Mouse (Mus musculus) liver, embryonic 15.5 days (tissue): ENCODE measurements around the gene Atp8a1. TPM values are rescaled to one million over a fixed set of nuclear protein-coding genes. Genes with fewer than 3 reads are reported as not detected.

Experiments used
- ATAC-seq: fragments of 200-750 bp; cut with Nextera tagmentation; 2 replicates; pipeline ENCODE4 v1.8.0; 2017; ENCODE audit warnings: moderate number of reproducible peaks, mild to moderate bottlenecking, moderate library complexity; ENCODE audit not compliant: insufficient read depth
- H3K27ac ChIP-seq: fragments of 300-500 bp; sonication (generic); replicated peaks from 2 replicates; pipeline ENCODE4 v1.5.1; 2015; ENCODE audit warnings: mild to moderate bottlenecking, inconsistent platforms
- H3K27me3 ChIP-seq: fragments of 300-500 bp; sonication (generic); 2 replicates; pipeline ENCODE4 v1.6.1; 2015; ENCODE audit warnings: mild to moderate bottlenecking, inconsistent platforms
- H3K36me3 ChIP-seq: fragments of 300-500 bp; sonication (generic); replicated peaks from 2 replicates; pipeline ENCODE4 v1.6.1; 2015; ENCODE audit warnings: moderate library complexity, mild to moderate bottlenecking, inconsistent platforms
- H3K4me1 ChIP-seq: fragments of 300-500 bp; sonication (generic); replicated peaks from 2 replicates; pipeline ENCODE4 v1.6.1; 2015; ENCODE audit warnings: inconsistent platforms
- H3K4me2 ChIP-seq: fragments of 300-500 bp; sonication (generic); 2 replicates; pipeline ENCODE4 v1.6.1; 2015; ENCODE audit warnings: moderate library complexity, mild to moderate bottlenecking, inconsistent platforms
- H3K4me3 ChIP-seq: fragments of 300-500 bp; sonication (generic); replicated peaks from 2 replicates; pipeline ENCODE4 v1.5.1; 2015; ENCODE audit warnings: mild to moderate bottlenecking, inconsistent platforms
- H3K9ac ChIP-seq: fragments of 300-500 bp; sonication (generic); 2 replicates; pipeline ENCODE4 v1.6.1; 2015; ENCODE audit warnings: moderate library complexity, mild to moderate bottlenecking, inconsistent platforms
- H3K9me3 ChIP-seq: fragments of 300-500 bp; sonication (generic); replicated peaks from 2 replicates; pipeline ENCODE4 v1.6.1; 2016; ENCODE audit warnings: inconsistent platforms
- WGBS: fragments of 180-500 bp; shearing (Covaris S2); methylation state at CpG from one replicate; pipeline ENCODE4 v1.1.7; 2015; ENCODE audit warnings: mixed read lengths; ENCODE audit not compliant: insufficient replicate concordance; 5-methylcytosine and 5-hydroxymethylcytosine counted together
- polyA plus RNA-seq: library from polyadenylated mRNA; unstranded; fragments of >200 nt; fragmentation: Nextera tagmentation; extraction: Ambion mirVana; gene quantifications from 2 replicates; pipeline ENCODE4 v1.2.1, GENCODE M21; 2015

Gene Atp8a1
- polyA plus RNA-seq: 38.8 and 40.5 TPM in 2 replicates

- H3K4me3 ChIP-seq: peak within 1 kb of the TSS; percentile 94
- H3K4me1 ChIP-seq: peaks cover 57% of the 10 kb centered on the region
- no peaks in the 10 kb centered on the region for H3K36me3 ChIP-seq
- no peaks in the 10 kb centered on the region; the same call in 1 of the 2 replicates for H3K27me3 ChIP-seq
- peak; percentile 93 for ATAC-seq
- H3K27ac ChIP-seq: peak within 1 kb of the TSS; percentile 89
- H3K9me3 ChIP-seq: no peaks in the 10 kb centered on the region
- H3K9ac ChIP-seq: peak within 1 kb of the TSS; percentile 91
- H3K4me2 ChIP-seq: peak within 1 kb of the TSS; percentile 97
- under 1% methylated on average over 64 of the region's 64 CpGs for WGBS
Measured at GRCm38 (mm10) chr5:67847253-67848165, at the start of gene Atp8a1. Gene Atp8a1 (minus strand): TSS chr5:67847434.

- Histone ChIP-seq H3K9ac (no peak overlapping the region), H3K4me2 (no peak overlapping the region), H3K36me3 (no peaks in the 10 kb centered on the region), H3K4me3 (no peak overlapping the region), H3K4me1 (peaks cover 10% of the 10 kb centered on the region), H3K27me3 (no peaks in the 10 kb centered on the region), H3K9me3 (no peaks in the 10 kb centered on the region), H3K27ac (no peak overlapping the region)
- WGBS: 73% methylated on average over 9 of the region's 9 CpGs
- no peak for ATAC-seq
Measured at GRCm38 (mm10) chr5:67884422-67885210, 37.4 kb upstream of the Atp8a1 start.

GRCm38 (mm10) chr5:67883564-67884171, 36.4 kb upstream of the Atp8a1 start:
- Histone ChIP-seq H3K9ac (no peak overlapping the region), H3K4me3 (no peak overlapping the region), H3K36me3 (no peaks in the 10 kb centered on the region), H3K9me3 (no peaks in the 10 kb centered on the region), H3K4me1 (peaks cover 10% of the 10 kb centered on the region), H3K27me3 (no peaks in the 10 kb centered on the region), H3K4me2 (no peak overlapping the region; the same call in 1 of the 2 replicates), H3K27ac (no peak overlapping the region)
- WGBS: 57% methylated on average over 1 of the region's 1 CpGs
- ATAC-seq: peak; percentile 57; the same call in 1 of the 2 replicates

- ATAC-seq: no peak
- Histone ChIP-seq H3K4me2 (no peak overlapping the region), H3K4me3 (no peak overlapping the region), H3K27me3 (no peaks in the 10 kb centered on the region), H3K9ac (no peak overlapping the region), H3K36me3 (no peaks in the 10 kb centered on the region), H3K27ac (no peak overlapping the region), H3K4me1 (peaks cover under 1% of the 10 kb centered on the region; the same call in 1 of the 2 replicates), H3K9me3 (no peaks in the 10 kb centered on the region)
- 23% methylated on average over 3 of the region's 3 CpGs for WGBS
Measured at GRCm38 (mm10) chr5:67871414-67871813, 24.2 kb upstream of the Atp8a1 start.

GRCm38 (mm10) chr5:67866221-67866620, 19.0 kb upstream of the Atp8a1 start:
- ATAC-seq: peak; percentile 64; the same call in 1 of the 2 replicates
- H3K4me2 ChIP-seq: peak overlapping the region; percentile 13
- no peak overlapping the region for H3K9ac ChIP-seq
- no peaks in the 10 kb centered on the region for H3K27me3 ChIP-seq
- H3K4me1 ChIP-seq: peaks cover 22% of the 10 kb centered on the region
- H3K4me3 ChIP-seq: no peak overlapping the region
- H3K27ac ChIP-seq: no peak overlapping the region
- WGBS: 54% methylated on average over 9 of the region's 9 CpGs
- H3K9me3 ChIP-seq: no peaks in the 10 kb centered on the region
- no peaks in the 10 kb centered on the region for H3K36me3 ChIP-seq

GRCm38 (mm10) chr5:67865670-67866069, 18.4 kb upstream of the Atp8a1 start:
- ATAC-seq: peak; percentile 73
- Histone ChIP-seq H3K9ac (no peak overlapping the region), H3K27ac (no peak overlapping the region), H3K27me3 (no peaks in the 10 kb centered on the region), H3K4me1 (peaks cover 22% of the 10 kb centered on the region), H3K4me3 (no peak overlapping the region), H3K9me3 (no peaks in the 10 kb centered on the region), H3K36me3 (no peaks in the 10 kb centered on the region), H3K4me2 (peak overlapping the region; percentile 13)
- 10% methylated on average over 5 of the region's 5 CpGs for WGBS

- WGBS: 20% methylated on average over 2 of the region's 2 CpGs
Measured at GRCm38 (mm10) chr5:67864508-67865060, 17.4 kb upstream of the Atp8a1 start.

GRCm38 (mm10) chr5:67863950-67864391, 16.7 kb upstream of the Atp8a1 start:
- Histone ChIP-seq H3K4me3 (no peak overlapping the region), H3K4me2 (no peak overlapping the region), H3K36me3 (no peaks in the 10 kb centered on the region), H3K27ac (no peak overlapping the region), H3K9ac (no peak overlapping the region), H3K27me3 (no peaks in the 10 kb centered on the region), H3K4me1 (peaks cover 22% of the 10 kb centered on the region), H3K9me3 (no peaks in the 10 kb centered on the region)
- WGBS: 40% methylated on average over 10 of the region's 10 CpGs
- no peak for ATAC-seq

More at GRCm38 (mm10) chr5:67864508-67865060, 17.4 kb upstream of the Atp8a1 start:
- H3K4me1 ChIP-seq: peaks cover 22% of the 10 kb centered on the region
- H3K27ac ChIP-seq: no peak overlapping the region
- no peaks in the 10 kb centered on the region for H3K36me3 ChIP-seq
- no peaks in the 10 kb centered on the region for H3K27me3 ChIP-seq
- no peak overlapping the region for H3K9ac ChIP-seq
- no peak overlapping the region for H3K4me2 ChIP-seq
- H3K9me3 ChIP-seq: no peaks in the 10 kb centered on the region
- peak; percentile 64; the same call in 1 of the 2 replicates for ATAC-seq
- no peak overlapping the region for H3K4me3 ChIP-seq

- Histone ChIP-seq H3K9me3 (no peaks in the 10 kb centered on the region), H3K9ac (no peak overlapping the region), H3K4me1 (no peaks in the 10 kb centered on the region; the same call in 1 of the 2 replicates), H3K4me2 (no peak overlapping the region), H3K27me3 (peaks cover 4% of the 10 kb centered on the region; the same call in 1 of the 2 replicates), H3K36me3 (no peaks in the 10 kb centered on the region), H3K27ac (no peak overlapping the region), H3K4me3 (no peak overlapping the region)
- no peak for ATAC-seq
- WGBS: 54% methylated on average over 6 of the region's 6 CpGs
Measured at GRCm38 (mm10) chr5:67854963-67855606, 7.9 kb upstream of the Atp8a1 start.

GRCm38 (mm10) chr5:67852860-67853259, 5.6 kb upstream of the Atp8a1 start:
- Histone ChIP-seq H3K4me2 (no peak overlapping the region), H3K4me1 (peaks cover 15% of the 10 kb centered on the region), H3K36me3 (no peaks in the 10 kb centered on the region), H3K9ac (no peak overlapping the region), H3K27me3 (peaks cover 2% of the 10 kb centered on the region; the same call in 1 of the 2 replicates), H3K27ac (no peak overlapping the region), H3K4me3 (no peak overlapping the region), H3K9me3 (no peaks in the 10 kb centered on the region)
- WGBS: 47% methylated on average over 2 of the region's 2 CpGs
- ATAC-seq: no peak
